Mouse (Mus musculus): ENCODE measurements around the gene Jund. TPM values are rescaled to one million over a fixed set of nuclear protein-coding genes. Genes with fewer than 3 reads are reported as not detected.

The Jund gene
- polyA plus RNA-seq (2014; fragmentation: Illumina TruSeq; extraction: RNeasy Lipid Tissue Mini Kit (QIAGEN cat#74804); ENCODE audit: low read depth, low replicate concordance) = 44.0 TPM

GRCm38 (mm10) chr8:70698310-70699109 is at the start of gene Jund:
Jund (plus strand) TSS chr8:70698949.

GRCm38 (mm10) chr8:70660273-70660725 is 38.5 kb upstream of the Jund start, which contains the start of gene Pgpep1:
Pgpep1 (minus strand) TSS chr8:70660388.

DNA sequence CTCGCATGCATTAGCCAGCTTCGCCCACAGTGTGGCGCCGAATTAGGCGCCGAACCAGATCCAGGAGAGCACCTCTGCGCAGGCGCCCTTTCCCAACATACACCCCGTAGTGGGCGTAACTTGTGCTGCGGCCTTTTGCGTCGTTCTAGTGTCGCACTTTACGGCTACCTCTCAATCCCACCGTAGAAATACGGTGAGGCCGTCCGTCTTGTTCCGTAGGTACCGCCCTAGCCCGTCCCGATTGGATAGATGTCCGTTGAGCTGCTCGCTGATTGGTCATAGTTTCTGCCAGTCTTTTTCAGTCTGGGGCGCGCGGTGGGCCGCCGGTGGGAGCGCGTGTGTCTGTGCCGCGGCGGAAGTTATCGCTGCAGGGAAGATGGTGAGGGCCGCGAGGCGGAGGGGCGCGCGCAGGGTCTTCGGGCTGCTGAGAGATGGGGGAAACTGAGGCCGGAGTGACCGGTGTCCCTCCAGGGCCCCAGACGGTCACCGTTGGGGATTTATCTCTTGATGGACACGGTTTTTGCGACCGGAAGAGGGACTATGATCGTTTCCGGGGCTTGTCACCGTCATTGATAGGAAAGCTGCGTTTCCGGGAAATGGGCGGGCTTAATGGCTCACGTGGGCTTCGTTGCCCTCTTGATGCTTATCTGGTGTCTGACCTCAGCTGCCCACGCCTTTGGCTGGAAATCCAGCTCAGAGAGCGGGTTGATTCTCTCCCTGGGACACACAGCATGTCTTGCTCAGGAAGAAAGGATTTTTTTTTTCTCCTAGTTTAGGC is 25.5 kb upstream of the Jund start, which contains the start of gene Lsm4:
TSS of gene Lsm4 (plus strand) at position 170 of the 778 bp plus-strand sequence.

GRCm38 (mm10) chr8:70703287-70703686 is 4.5 kb downstream of the Jund start, which contains the start of gene Iqcn:
Iqcn (plus strand) TSS chr8:70703457.

GRCm38 (mm10) chr8:70718297-70718696 is 19.5 kb downstream of the Jund start, which contains the start of gene Gm3336:
Gm3336 (plus strand) TSS chr8:70718543.

DNA sequence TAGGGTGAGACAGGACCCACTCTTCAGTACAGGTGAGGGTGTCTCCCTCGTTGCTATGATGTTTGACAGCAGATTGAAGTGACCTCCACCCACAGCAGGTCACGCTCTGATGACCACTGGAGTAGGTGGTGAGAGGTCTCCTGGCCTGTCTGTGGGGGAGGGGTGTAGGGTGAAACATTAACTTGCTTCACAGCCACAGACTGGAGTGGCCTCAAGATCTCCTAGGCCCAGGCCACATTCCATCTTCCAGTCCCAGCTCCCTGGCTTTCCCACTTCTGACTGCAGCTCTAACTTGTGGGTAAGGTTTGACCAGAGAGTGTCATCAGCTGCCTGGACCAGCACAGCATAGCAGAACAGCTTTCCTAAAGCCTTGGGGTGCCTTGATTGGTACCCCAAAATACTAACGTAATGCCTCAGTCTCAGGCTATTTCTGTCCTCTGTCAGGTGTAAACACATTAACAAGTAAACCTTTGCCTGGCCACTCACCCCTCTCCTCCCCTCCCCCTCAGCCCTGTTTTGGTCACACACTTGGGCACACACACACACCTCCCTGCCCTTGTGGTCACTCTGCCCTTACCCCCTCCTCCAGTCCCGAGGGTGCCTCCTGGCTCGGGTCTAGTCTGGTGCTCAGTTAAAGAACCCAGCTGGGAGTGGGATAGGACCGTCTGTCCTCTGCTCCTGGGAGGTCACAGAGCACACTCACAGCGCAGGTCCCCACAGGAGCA is 24.9 kb downstream of the Jund start, which contains the start of gene Pde4c:
TSS of gene Pde4c (plus strand) at position 235 of the 725 bp plus-strand sequence.

Other genes with a start within 250 kb of the Jund start
- 2.3 TPM for gene Klhl26, start 222.0 kb upstream of the Jund start, polyA plus RNA-seq (2014; fragmentation: Illumina TruSeq; extraction: RNeasy Lipid Tissue Mini Kit (QIAGEN cat#74804); ENCODE audit: low read depth, low replicate concordance)
- gene Tmem59l, start 211.6 kb upstream of the Jund start, polyA plus RNA-seq (2014; fragmentation: Illumina TruSeq; extraction: RNeasy Lipid Tissue Mini Kit (QIAGEN cat#74804); ENCODE audit: low read depth, low replicate concordance) = not detected
- not detected for gene Crlf1, start 205.8 kb upstream of the Jund start, polyA plus RNA-seq (2014; fragmentation: Illumina TruSeq; extraction: RNeasy Lipid Tissue Mini Kit (QIAGEN cat#74804); ENCODE audit: low read depth, low replicate concordance)
- 2.6 TPM for gene Rex1bd, start 192.2 kb upstream of the Jund start, polyA plus RNA-seq (2014; fragmentation: Illumina TruSeq; extraction: RNeasy Lipid Tissue Mini Kit (QIAGEN cat#74804); ENCODE audit: low read depth, low replicate concordance)
- 2.6 TPM for gene Uba52, start 188.1 kb upstream of the Jund start, polyA plus RNA-seq (2014; fragmentation: Illumina TruSeq; extraction: RNeasy Lipid Tissue Mini Kit (QIAGEN cat#74804); ENCODE audit: low read depth, low replicate concordance)
- 8.5 TPM for gene Fkbp8, start 171.2 kb upstream of the Jund start, polyA plus RNA-seq (2014; fragmentation: Illumina TruSeq; extraction: RNeasy Lipid Tissue Mini Kit (QIAGEN cat#74804); ENCODE audit: low read depth, low replicate concordance)
- gene Kxd1, start 171.0 kb upstream of the Jund start, polyA plus RNA-seq (2014; fragmentation: Illumina TruSeq; extraction: RNeasy Lipid Tissue Mini Kit (QIAGEN cat#74804); ENCODE audit: low read depth, low replicate concordance) = 9.0 TPM
- 0.98 TPM for gene Ell, start 159.5 kb upstream of the Jund start, polyA plus RNA-seq (2014; fragmentation: Illumina TruSeq; extraction: RNeasy Lipid Tissue Mini Kit (QIAGEN cat#74804); ENCODE audit: low read depth, low replicate concordance)
- gene Isyna1, start 104.6 kb upstream of the Jund start, polyA plus RNA-seq (2014; fragmentation: Illumina TruSeq; extraction: RNeasy Lipid Tissue Mini Kit (QIAGEN cat#74804); ENCODE audit: low read depth, low replicate concordance) = not detected
- gene Ssbp4, start 90.1 kb upstream of the Jund start, polyA plus RNA-seq (2014; fragmentation: Illumina TruSeq; extraction: RNeasy Lipid Tissue Mini Kit (QIAGEN cat#74804); ENCODE audit: low read depth, low replicate concordance) = not detected
- gene Lrrc25, start 82.8 kb upstream of the Jund start, polyA plus RNA-seq (2014; fragmentation: Illumina TruSeq; extraction: RNeasy Lipid Tissue Mini Kit (QIAGEN cat#74804); ENCODE audit: low read depth, low replicate concordance) = not detected
- not detected for gene Gdf15, start 66.5 kb upstream of the Jund start, polyA plus RNA-seq (2014; fragmentation: Illumina TruSeq; extraction: RNeasy Lipid Tissue Mini Kit (QIAGEN cat#74804); ENCODE audit: low read depth, low replicate concordance)
- gene Pgpep1, start 38.6 kb upstream of the Jund start, polyA plus RNA-seq (2014; fragmentation: Illumina TruSeq; extraction: RNeasy Lipid Tissue Mini Kit (QIAGEN cat#74804); ENCODE audit: low read depth, low replicate concordance) = 13.4 TPM
- not detected for gene Lsm4, start 25.7 kb upstream of the Jund start, polyA plus RNA-seq (2014; fragmentation: Illumina TruSeq; extraction: RNeasy Lipid Tissue Mini Kit (QIAGEN cat#74804); ENCODE audit: low read depth, low replicate concordance)
- gene Iqcn, start 4.5 kb downstream of the Jund start, polyA plus RNA-seq (2014; fragmentation: Illumina TruSeq; extraction: RNeasy Lipid Tissue Mini Kit (QIAGEN cat#74804); ENCODE audit: low read depth, low replicate concordance) = not detected
- 31.1 TPM for gene Gm3336, start 19.6 kb downstream of the Jund start, polyA plus RNA-seq (2014; fragmentation: Illumina TruSeq; extraction: RNeasy Lipid Tissue Mini Kit (QIAGEN cat#74804); ENCODE audit: low read depth, low replicate concordance)
- gene Pde4c, start 24.8 kb downstream of the Jund start, polyA plus RNA-seq (2014; fragmentation: Illumina TruSeq; extraction: RNeasy Lipid Tissue Mini Kit (QIAGEN cat#74804); ENCODE audit: low read depth, low replicate concordance) = 0.19 TPM
- gene Rab3a, start 55.7 kb downstream of the Jund start, polyA plus RNA-seq (2014; fragmentation: Illumina TruSeq; extraction: RNeasy Lipid Tissue Mini Kit (QIAGEN cat#74804); ENCODE audit: low read depth, low replicate concordance) = 1.7 TPM
- gene Mpv17l2, start 62.0 kb downstream of the Jund start, polyA plus RNA-seq (2014; fragmentation: Illumina TruSeq; extraction: RNeasy Lipid Tissue Mini Kit (QIAGEN cat#74804); ENCODE audit: low read depth, low replicate concordance) = 1.7 TPM
- 1.5 TPM for gene Pik3r2, start 77.8 kb downstream of the Jund start, polyA plus RNA-seq (2014; fragmentation: Illumina TruSeq; extraction: RNeasy Lipid Tissue Mini Kit (QIAGEN cat#74804); ENCODE audit: low read depth, low replicate concordance)
- 1.9 TPM for gene Mast3, start 106.1 kb downstream of the Jund start, polyA plus RNA-seq (2014; fragmentation: Illumina TruSeq; extraction: RNeasy Lipid Tissue Mini Kit (QIAGEN cat#74804); ENCODE audit: low read depth, low replicate concordance)
- not detected for gene Il12rb1, start 109.5 kb downstream of the Jund start, polyA plus RNA-seq (2014; fragmentation: Illumina TruSeq; extraction: RNeasy Lipid Tissue Mini Kit (QIAGEN cat#74804); ENCODE audit: low read depth, low replicate concordance)
- gene Arrdc2, start 140.8 kb downstream of the Jund start, polyA plus RNA-seq (2014; fragmentation: Illumina TruSeq; extraction: RNeasy Lipid Tissue Mini Kit (QIAGEN cat#74804); ENCODE audit: low read depth, low replicate concordance) = 3.8 TPM
- gene Kcnn1, start 164.3 kb downstream of the Jund start, polyA plus RNA-seq (2014; fragmentation: Illumina TruSeq; extraction: RNeasy Lipid Tissue Mini Kit (QIAGEN cat#74804); ENCODE audit: low read depth, low replicate concordance) = not detected
- gene Ccdc124, start 175.0 kb downstream of the Jund start, polyA plus RNA-seq (2014; fragmentation: Illumina TruSeq; extraction: RNeasy Lipid Tissue Mini Kit (QIAGEN cat#74804); ENCODE audit: low read depth, low replicate concordance) = not detected
- gene Slc5a5, start 193.8 kb downstream of the Jund start, polyA plus RNA-seq (2014; fragmentation: Illumina TruSeq; extraction: RNeasy Lipid Tissue Mini Kit (QIAGEN cat#74804); ENCODE audit: low read depth, low replicate concordance) = not detected
- gene Rpl18a, start 198.5 kb downstream of the Jund start, polyA plus RNA-seq (2014; fragmentation: Illumina TruSeq; extraction: RNeasy Lipid Tissue Mini Kit (QIAGEN cat#74804); ENCODE audit: low read depth, low replicate concordance) = 55.6 TPM
- 1.5 TPM for gene Map1s, start 207.0 kb downstream of the Jund start, polyA plus RNA-seq (2014; fragmentation: Illumina TruSeq; extraction: RNeasy Lipid Tissue Mini Kit (QIAGEN cat#74804); ENCODE audit: low read depth, low replicate concordance)

Data from sigmoid colon, adult 10 weeks (tissue).